Mouse (Mus musculus) hindbrain, embryonic 13.5 days (tissue): ENCODE measurements at regions not wholly inside any gene's neighbourhood (a gene's known extent, or its start where the extent isn't known, plus 50 kb on each side); places are given as distances from the start of the nearest gene placed in this dataset.

ENCODE experiments used
- ATAC-seq: fragments of 200-750 bp; cut with Nextera tagmentation; 2 replicates; pipeline ENCODE4 v1.8.0; 2017; ENCODE audit warnings: moderate TSS enrichment; ENCODE audit not compliant: low FRiP score
- H3K27ac ChIP-seq: fragments of 300-500 bp; sonication (generic); 2 replicates; pipeline ENCODE4 v1.5.1; 2015; ENCODE audit warnings: inconsistent platforms, mild to moderate bottlenecking, moderate library complexity
- H3K27me3 ChIP-seq: fragments of 300-500 bp; sonication (generic); 2 replicates; pipeline ENCODE4 v1.6.1; 2015; ENCODE audit warnings: mild to moderate bottlenecking, inconsistent platforms
- H3K36me3 ChIP-seq: fragments of 300-500 bp; sonication (generic); 2 replicates; pipeline ENCODE4 v1.6.1; 2015; ENCODE audit warnings: mild to moderate bottlenecking, inconsistent platforms
- H3K4me1 ChIP-seq: fragments of 300-500 bp; sonication (generic); replicated peaks from 2 replicates; pipeline ENCODE4 v1.6.1; 2015; ENCODE audit warnings: inconsistent platforms
- H3K4me2 ChIP-seq: fragments of 300-500 bp; sonication (generic); 2 replicates; pipeline ENCODE4 v1.6.1; 2015; ENCODE audit warnings: inconsistent platforms, mild to moderate bottlenecking, moderate library complexity
- H3K4me3 ChIP-seq: fragments of 300-500 bp; sonication (generic); 2 replicates; pipeline ENCODE4 v1.5.1; 2015; ENCODE audit warnings: mild to moderate bottlenecking, inconsistent platforms
- H3K9ac ChIP-seq: fragments of 300-500 bp; sonication (generic); 2 replicates; pipeline ENCODE4 v1.6.1; 2015; ENCODE audit warnings: mild to moderate bottlenecking, inconsistent platforms
- H3K9me3 ChIP-seq: fragments of 300-500 bp; sonication (generic); 2 replicates; pipeline ENCODE4 v1.6.1; 2016; ENCODE audit warnings: inconsistent platforms
- WGBS: fragments of 180-500 bp; shearing (Covaris S2); methylation state at CpG from one replicate; pipeline ENCODE4 v1.1.7; 2015; 5-methylcytosine and 5-hydroxymethylcytosine counted together

GRCm38 (mm10) chr6:84407773-84408172 is 185.9 kb downstream of the Cyp26b1 start:
- H3K9ac ChIP-seq = no peak overlapping the region
- no peaks in the 10 kb centered on the region for H3K36me3 ChIP-seq
- no peak for ATAC-seq
- H3K27ac ChIP-seq = no peak overlapping the region
- 12% methylated on average over 6 of the region's 6 CpGs for WGBS
- H3K4me1 ChIP-seq = no peaks in the 10 kb centered on the region
- H3K4me3 ChIP-seq = no peak overlapping the region
- 0 out of 2 replicates have a peak, but pooled peaks cover 8% of the 10 kb centered on the region for H3K27me3 ChIP-seq
- H3K9me3 ChIP-seq = no peaks in the 10 kb centered on the region
- H3K4me2 ChIP-seq = no peak overlapping the region

- ATAC-seq = no peak
- H3K4me3 ChIP-seq = no peak overlapping the region
- H3K4me2 ChIP-seq = no peak overlapping the region
- 0 out of 2 replicates have a peak, but pooled peaks cover 8% of the 10 kb centered on the region for H3K27me3 ChIP-seq
- 66% methylated on average over 4 of the region's 4 CpGs for WGBS
- no peaks in the 10 kb centered on the region for H3K9me3 ChIP-seq
- H3K27ac ChIP-seq = no peak overlapping the region
- H3K36me3 ChIP-seq = no peaks in the 10 kb centered on the region
- H3K4me1 ChIP-seq = no peaks in the 10 kb centered on the region
- no peak overlapping the region for H3K9ac ChIP-seq
These were observed 189.0 kb downstream of the Cyp26b1 start for GRCm38 (mm10) chr6:84404695-84405094.

- 85% methylated on average over 2 of the region's 2 CpGs for WGBS
- Histone ChIP-seq H3K9ac (no peak overlapping the region), H3K9me3 (no peaks in the 10 kb centered on the region), H3K27ac (no peak overlapping the region), H3K4me2 (no peak overlapping the region), H3K4me1 (no peaks in the 10 kb centered on the region), H3K36me3 (no peaks in the 10 kb centered on the region), H3K27me3 (0 out of 2 replicates have a peak, but pooled peaks cover 8% of the 10 kb centered on the region), H3K4me3 (no peak overlapping the region)
- ATAC-seq = no peak
These were observed 191.3 kb downstream of the Cyp26b1 start for GRCm38 (mm10) chr6:84402431-84402830.

- Histone ChIP-seq H3K4me3 (no peak overlapping the region), H3K9ac (no peak overlapping the region), H3K36me3 (no peaks in the 10 kb centered on the region), H3K4me2 (no peak overlapping the region), H3K9me3 (no peaks in the 10 kb centered on the region), H3K4me1 (peaks cover 11% of the 10 kb centered on the region; the same call in 1 of the 2 replicates), H3K27me3 (0 out of 2 replicates have a peak, but pooled peaks cover 4% of the 10 kb centered on the region), H3K27ac (no peak overlapping the region)
- 75% methylated on average over 6 of the region's 6 CpGs for WGBS
- ATAC-seq = no peak
These were observed 199.1 kb downstream of the Cyp26b1 start for GRCm38 (mm10) chr6:84394496-84395090.

GRCm38 (mm10) chr6:84393519-84394231 is 200.0 kb downstream of the Cyp26b1 start:
- WGBS = 83% methylated on average over 9 of the region's 9 CpGs
- no peaks in the 10 kb centered on the region for H3K9me3 ChIP-seq

GRCm38 (mm10) chr6:84392752-84393511 is 200.8 kb downstream of the Cyp26b1 start:
- Histone ChIP-seq H3K4me3 (no peak overlapping the region), H3K4me1 (peaks cover 11% of the 10 kb centered on the region; the same call in 1 of the 2 replicates), H3K9ac (no peak overlapping the region), H3K27me3 (0 out of 2 replicates have a peak, but pooled peaks cover 4% of the 10 kb centered on the region), H3K27ac (no peak overlapping the region), H3K4me2 (no peak overlapping the region), H3K36me3 (no peaks in the 10 kb centered on the region), H3K9me3 (no peaks in the 10 kb centered on the region)
- WGBS = 90% methylated on average over 14 of the region's 14 CpGs
- ATAC-seq = no peak

More at GRCm38 (mm10) chr6:84393519-84394231, 200.0 kb downstream of the Cyp26b1 start:
- no peak overlapping the region for H3K27ac ChIP-seq
- 0 out of 2 replicates have a peak, but pooled peaks cover 4% of the 10 kb centered on the region for H3K27me3 ChIP-seq
- ATAC-seq = no peak
- no peak overlapping the region for H3K9ac ChIP-seq
- H3K4me1 ChIP-seq = peaks cover 11% of the 10 kb centered on the region; the same call in 1 of the 2 replicates
- no peak overlapping the region for H3K4me2 ChIP-seq
- H3K4me3 ChIP-seq = no peak overlapping the region
- H3K36me3 ChIP-seq = no peaks in the 10 kb centered on the region

GRCm38 (mm10) chr6:84391016-84391415 is 202.7 kb downstream of the Cyp26b1 start:
- Histone ChIP-seq H3K36me3 (no peaks in the 10 kb centered on the region), H3K9ac (no peak overlapping the region), H3K27ac (no peak overlapping the region), H3K27me3 (0 out of 2 replicates have a peak, but pooled peaks cover 4% of the 10 kb centered on the region), H3K9me3 (no peaks in the 10 kb centered on the region), H3K4me3 (no peak overlapping the region), H3K4me2 (no peak overlapping the region), H3K4me1 (peaks cover 11% of the 10 kb centered on the region; the same call in 1 of the 2 replicates)
- WGBS = 96% methylated on average over 3 of the region's 3 CpGs
- ATAC-seq = no peak

GRCm38 (mm10) chr6:84385696-84386095 is 208.0 kb downstream of the Cyp26b1 start:
- Histone ChIP-seq H3K4me3 (no peak overlapping the region), H3K9me3 (no peaks in the 10 kb centered on the region), H3K4me1 (no peaks in the 10 kb centered on the region), H3K9ac (no peak overlapping the region), H3K4me2 (no peak overlapping the region), H3K36me3 (no peaks in the 10 kb centered on the region), H3K27me3 (0 out of 2 replicates have a peak, but pooled peaks cover 4% of the 10 kb centered on the region), H3K27ac (no peak overlapping the region)
- no peak for ATAC-seq
- 54% methylated on average over 10 of the region's 10 CpGs for WGBS

GRCm38 (mm10) chr6:84383718-84384117 is 210.0 kb downstream of the Cyp26b1 start:
- Histone ChIP-seq H3K4me1 (no peaks in the 10 kb centered on the region), H3K4me3 (no peak overlapping the region), H3K36me3 (no peaks in the 10 kb centered on the region), H3K27me3 (0 out of 2 replicates have a peak, but pooled peaks cover 4% of the 10 kb centered on the region), H3K4me2 (no peak overlapping the region), H3K9ac (no peak overlapping the region), H3K27ac (no peak overlapping the region), H3K9me3 (no peaks in the 10 kb centered on the region)
- 81% methylated on average over 3 of the region's 3 CpGs for WGBS
- no peak for ATAC-seq

GRCm38 (mm10) chr6:84383141-84383540 is 210.6 kb downstream of the Cyp26b1 start:
- 0 out of 2 replicates have a peak, but pooled peaks cover 4% of the 10 kb centered on the region for H3K27me3 ChIP-seq
- no peak overlapping the region for H3K4me3 ChIP-seq
- no peak overlapping the region for H3K9ac ChIP-seq
- 79% methylated on average over 3 of the region's 3 CpGs for WGBS
- no peaks in the 10 kb centered on the region for H3K36me3 ChIP-seq
- no peak overlapping the region for H3K27ac ChIP-seq
- H3K4me1 ChIP-seq = no peaks in the 10 kb centered on the region
- ATAC-seq = no peak
- no peaks in the 10 kb centered on the region for H3K9me3 ChIP-seq
- no peak overlapping the region for H3K4me2 ChIP-seq

- Histone ChIP-seq H3K4me1 (no peaks in the 10 kb centered on the region), H3K27me3 (0 out of 2 replicates have a peak, but pooled peaks cover 4% of the 10 kb centered on the region), H3K9ac (no peak overlapping the region), H3K9me3 (no peaks in the 10 kb centered on the region), H3K4me2 (no peak overlapping the region), H3K4me3 (no peak overlapping the region), H3K36me3 (no peaks in the 10 kb centered on the region), H3K27ac (no peak overlapping the region)
- 81% methylated on average over 10 of the region's 10 CpGs for WGBS
- no peak for ATAC-seq
These were observed 212.1 kb downstream of the Cyp26b1 start for GRCm38 (mm10) chr6:84381571-84381970.

GRCm38 (mm10) chr6:84376666-84377065 is 217.0 kb downstream of the Cyp26b1 start:
- no peak for ATAC-seq
- H3K9ac ChIP-seq = no peak overlapping the region
- no peaks in the 10 kb centered on the region for H3K36me3 ChIP-seq
- H3K4me3 ChIP-seq = no peak overlapping the region
- H3K4me2 ChIP-seq = no peak overlapping the region
- no peaks in the 10 kb centered on the region for H3K9me3 ChIP-seq
- 0 out of 2 replicates have a peak, but pooled peaks cover 3% of the 10 kb centered on the region for H3K27me3 ChIP-seq
- H3K4me1 ChIP-seq = no peaks in the 10 kb centered on the region
- 86% methylated on average over 11 of the region's 11 CpGs for WGBS
- H3K27ac ChIP-seq = no peak overlapping the region
